Mouse (Mus musculus): ENCODE measurements around the gene Ubxn1.

The Ubxn1 gene

GRCm38 (mm10) chr19:8898576-8898975, 27.3 kb downstream of the Ubxn1 start:
- no peak for DNase-seq (ENCODE audit: low read depth, low spot score)

- DNase-seq (ENCODE audit: low read depth, low spot score): no peak
Measured at GRCm38 (mm10) chr19:8899079-8899478, 27.8 kb downstream of the Ubxn1 start.

GRCm38 (mm10) chr19:8903412-8903811, 32.1 kb downstream of the Ubxn1 start:
- no peak for DNase-seq (ENCODE audit: low read depth, low spot score)

- DNase-seq (ENCODE audit: low read depth, low spot score): no peak
Measured at GRCm38 (mm10) chr19:8908531-8908930, 37.2 kb downstream of the Ubxn1 start.

GRCm38 (mm10) chr19:8911810-8912209, 40.5 kb downstream of the Ubxn1 start:
- DNase-seq (ENCODE audit: low read depth, low spot score): no peak

GRCm38 (mm10) chr19:8914212-8914611, 42.9 kb downstream of the Ubxn1 start:
- no peak for DNase-seq (ENCODE audit: low read depth, low spot score)

GRCm38 (mm10) chr19:8919000-8919399, 47.7 kb downstream of the Ubxn1 start:
- DNase-seq (ENCODE audit: low read depth, low spot score): no peak

GRCm38 (mm10) chr19:8919684-8920072, 48.4 kb downstream of the Ubxn1 start:
- no peak for DNase-seq (ENCODE audit: low read depth, low spot score)

GRCm38 (mm10) chr19:8920073-8920736, 48.9 kb downstream of the Ubxn1 start, which contains the start of gene B3gat3:
B3gat3 (plus strand) TSS chr19:8920374.
- peak; percentile 88 for DNase-seq (ENCODE audit: low read depth, low spot score)

- DNase-seq (ENCODE audit: low read depth, low spot score): no peak
Measured at GRCm38 (mm10) chr19:8920836-8921291, 49.6 kb downstream of the Ubxn1 start.

GRCm38 (mm10) chr19:8921741-8922140, 50.4 kb downstream of the Ubxn1 start:
- no peak for DNase-seq (ENCODE audit: low read depth, low spot score)

Data from telencephalon, adult 2 months (tissue).